Mouse (Mus musculus): ENCODE results near the gene Snx3. TPM values are rescaled to one million over a fixed set of nuclear protein-coding genes. Genes with fewer than 3 reads are reported as not detected.

Gene Snx3
- polyA plus RNA-seq, 2 experiments = 303 to 311 TPM

GRCm38 (mm10) chr10:42579475-42580130 is 77.8 kb downstream of the Snx3 start:
- Histone ChIP-seq H3K4me2 (replicated peaks; ENCODE audit: low read depth, low read length, severe bottlenecking) (no peak overlapping the region), H3K27ac (replicated peaks; ENCODE audit: low read depth, low read length) (no peak overlapping the region), H3K9me3 (ENCODE audit: control insufficient read depth, low read length) (no peaks in the 10 kb centered on the region), H3K4me1 (ENCODE audit: control insufficient read depth, insufficient read depth, low read length) (peaks cover 5% of the 10 kb centered on the region; the same call in 1 of the 2 replicates), H3K9ac (ENCODE audit: low read depth, low read length, severe bottlenecking) (no peak overlapping the region), H3K27me3 (ENCODE audit: control insufficient read depth, insufficient read depth, low read length) (peaks cover 98% of the 10 kb centered on the region), H3K4me3 (replicated peaks; ENCODE audit: low read length) (no peak overlapping the region), H3K36me3 (ENCODE audit: control insufficient read depth, insufficient read depth, low read length) (no peaks in the 10 kb centered on the region)
- 1% methylated on average over 33 of the region's 41 CpGs for WGBS
- no peak for ATAC-seq (ENCODE audit: low FRiP score, low read depth)
- no peak for DNase-seq (ENCODE audit: low spot score)
- TF ChIP-seq POLR2A (IDR thresholded peaks at IDR 0.05; ENCODE audit: borderline replicate concordance, extremely low read depth, insufficient read depth, insufficient read length) = no peak

- Histone ChIP-seq H3K4me3 (replicated peaks; ENCODE audit: low read length) (0 out of 2 replicates have a peak overlapping the region, but pooled peaks have one; percentile 2), H3K27ac (replicated peaks; ENCODE audit: low read depth, low read length) (no peak overlapping the region), H3K4me2 (replicated peaks; ENCODE audit: low read depth, low read length, severe bottlenecking) (no peak overlapping the region), H3K9me3 (ENCODE audit: control insufficient read depth, low read length) (no peaks in the 10 kb centered on the region), H3K27me3 (ENCODE audit: control insufficient read depth, insufficient read depth, low read length) (peaks cover 98% of the 10 kb centered on the region), H3K4me1 (ENCODE audit: control insufficient read depth, insufficient read depth, low read length) (peaks cover 5% of the 10 kb centered on the region; the same call in 1 of the 2 replicates), H3K36me3 (ENCODE audit: control insufficient read depth, insufficient read depth, low read length) (no peaks in the 10 kb centered on the region), H3K9ac (ENCODE audit: low read depth, low read length, severe bottlenecking) (no peak overlapping the region)
- no peak for TF ChIP-seq POLR2A (IDR thresholded peaks at IDR 0.05; ENCODE audit: borderline replicate concordance, extremely low read depth, insufficient read depth, insufficient read length)
- ATAC-seq (ENCODE audit: low FRiP score, low read depth) = no peak
- WGBS = under 1% methylated on average over 29 of the region's 29 CpGs
- no peak for DNase-seq (ENCODE audit: low spot score)
Measured at GRCm38 (mm10) chr10:42580131-42580950, 78.5 kb downstream of the Snx3 start.

- no peak overlapping the region for H3K4me3 ChIP-seq (replicated peaks; ENCODE audit: low read length)
- peaks cover 98% of the 10 kb centered on the region for H3K27me3 ChIP-seq (ENCODE audit: control insufficient read depth, insufficient read depth, low read length)
- no peaks in the 10 kb centered on the region for H3K36me3 ChIP-seq (ENCODE audit: control insufficient read depth, insufficient read depth, low read length)
- H3K27ac ChIP-seq (replicated peaks; ENCODE audit: low read depth, low read length) = no peak overlapping the region
- WGBS = 7% methylated on average over 7 of the region's 7 CpGs
- H3K4me2 ChIP-seq (replicated peaks; ENCODE audit: low read depth, low read length, severe bottlenecking) = no peak overlapping the region
- TF ChIP-seq POLR2A (IDR thresholded peaks at IDR 0.05; ENCODE audit: borderline replicate concordance, extremely low read depth, insufficient read depth, insufficient read length) = no peak
- DNase-seq (ENCODE audit: low spot score) (no peak), ATAC-seq (ENCODE audit: low FRiP score, low read depth) (no peak)
- peaks cover 5% of the 10 kb centered on the region; the same call in 1 of the 2 replicates for H3K4me1 ChIP-seq (ENCODE audit: control insufficient read depth, insufficient read depth, low read length)
- H3K9me3 ChIP-seq (ENCODE audit: control insufficient read depth, low read length) = no peaks in the 10 kb centered on the region
- H3K9ac ChIP-seq (ENCODE audit: low read depth, low read length, severe bottlenecking) = no peak overlapping the region
Measured at GRCm38 (mm10) chr10:42580951-42581277, 79.1 kb downstream of the Snx3 start.

- TF ChIP-seq POLR2A (IDR thresholded peaks at IDR 0.05; ENCODE audit: borderline replicate concordance, extremely low read depth, insufficient read depth, insufficient read length) = no peak
- ATAC-seq (ENCODE audit: low FRiP score, low read depth) (no peak), DNase-seq (ENCODE audit: low spot score) (peak; percentile 57)
- Histone ChIP-seq H3K9ac (ENCODE audit: low read depth, low read length, severe bottlenecking) (no peak overlapping the region), H3K27me3 (ENCODE audit: control insufficient read depth, insufficient read depth, low read length) (peaks cover 99% of the 10 kb centered on the region), H3K4me3 (replicated peaks; ENCODE audit: low read length) (peak overlapping the region; percentile 23), H3K4me1 (ENCODE audit: control insufficient read depth, insufficient read depth, low read length) (peaks cover 5% of the 10 kb centered on the region; the same call in 1 of the 2 replicates), H3K4me2 (replicated peaks; ENCODE audit: low read depth, low read length, severe bottlenecking) (no peak overlapping the region), H3K36me3 (ENCODE audit: control insufficient read depth, insufficient read depth, low read length) (no peaks in the 10 kb centered on the region), H3K9me3 (ENCODE audit: control insufficient read depth, low read length) (no peaks in the 10 kb centered on the region), H3K27ac (replicated peaks; ENCODE audit: low read depth, low read length) (no peak overlapping the region)
- 2% methylated on average over 41 of the region's 45 CpGs for WGBS
Measured at GRCm38 (mm10) chr10:42581694-42582565, 80.1 kb downstream of the Snx3 start.

All from limb, embryonic 14.5 days (tissue).